Mouse (Mus musculus): ENCODE data around the gene Fbxl15.

GRCm38 (mm10) chr19:46307781-46308180 is 20.2 kb upstream of the Fbxl15 start:
- TF ChIP-seq CTCF (IDR thresholded peaks at IDR 0.05), result no peak
- no peak for TF ChIP-seq POLR2A (IDR thresholded peaks at IDR 0.05; ENCODE audit: insufficient read depth, low read depth, low read length)
- no peak for TF ChIP-seq EP300 (IDR thresholded peaks at IDR 0.05; ENCODE audit: insufficient read depth, low read depth, low read length)
